Mouse (Mus musculus) cerebellum, adult 8-10 months (tissue): ENCODE results near the gene Npas3.

ENCODE experiments used
- DNase-seq: peaks from one replicate; pipeline ENCODE4 v3.0.0; 2022

The Npas3 gene

GRCm38 (mm10) chr12:53722156-53722555 lies 473.7 kb downstream of the Npas3 start:
- DNase-seq: no peak

- DNase-seq: no peak
These were observed 474.5 kb downstream of the Npas3 start for GRCm38 (mm10) chr12:53722718-53723698.

- DNase-seq: no peak
These were observed 480.8 kb downstream of the Npas3 start for GRCm38 (mm10) chr12:53729275-53729674.

- DNase-seq: no peak
These were observed 490.2 kb downstream of the Npas3 start for GRCm38 (mm10) chr12:53738549-53739292.

- no peak for DNase-seq
These were observed 498.2 kb downstream of the Npas3 start for GRCm38 (mm10) chr12:53746653-53747052.

GRCm38 (mm10) chr12:53749375-53749774 lies 500.9 kb downstream of the Npas3 start:
- DNase-seq: no peak

GRCm38 (mm10) chr12:53752281-53753072 lies 504.0 kb downstream of the Npas3 start:
- no peak for DNase-seq

- no peak for DNase-seq
These were observed 505.0 kb downstream of the Npas3 start for GRCm38 (mm10) chr12:53753368-53753937.

- DNase-seq: no peak
These were observed 505.8 kb downstream of the Npas3 start for GRCm38 (mm10) chr12:53754236-53754635.

GRCm38 (mm10) chr12:53757631-53758030 lies 509.2 kb downstream of the Npas3 start:
- DNase-seq: no peak

GRCm38 (mm10) chr12:53758356-53758755 lies 509.9 kb downstream of the Npas3 start:
- DNase-seq: no peak

GRCm38 (mm10) chr12:53764143-53764542 lies 515.7 kb downstream of the Npas3 start:
- no peak for DNase-seq

- no peak for DNase-seq
These were observed 519.9 kb downstream of the Npas3 start for GRCm38 (mm10) chr12:53768392-53768791.

GRCm38 (mm10) chr12:53771394-53771936 lies 523.0 kb downstream of the Npas3 start:
- no peak for DNase-seq

- DNase-seq: no peak
These were observed 533.5 kb downstream of the Npas3 start for GRCm38 (mm10) chr12:53781850-53782552.

GRCm38 (mm10) chr12:53789501-53789900 lies 541.0 kb downstream of the Npas3 start:
- no peak for DNase-seq

GRCm38 (mm10) chr12:53794718-53795400 lies 546.4 kb downstream of the Npas3 start:
- no peak for DNase-seq

GRCm38 (mm10) chr12:53801831-53802230 lies 553.4 kb downstream of the Npas3 start:
- DNase-seq: no peak

GRCm38 (mm10) chr12:53802381-53802780 lies 553.9 kb downstream of the Npas3 start:
- no peak for DNase-seq

- no peak for DNase-seq
These were observed 561.6 kb downstream of the Npas3 start for GRCm38 (mm10) chr12:53810081-53810480.

GRCm38 (mm10) chr12:53814291-53814690 lies 565.8 kb downstream of the Npas3 start:
- DNase-seq: no peak
